Mouse (Mus musculus) liver, postnatal 0 days (tissue): Measurements from ENCODE around the gene Ces4a.
"Not testable (repeated sequence)": the region's sequence is repeated elsewhere in the genome, so short reads cannot be mapped to it uniquely, and the experiment has no call there.

ENCODE experiments used
- CTCF ChIP-seq: sonication (generic); IDR thresholded peaks from 2 replicates; pipeline ENCODE4 v1.5.1; 2016; ENCODE audit warnings: antibody characterized with exemption, low read depth
- EP300 ChIP-seq: IDR thresholded peaks from 2 replicates; pipeline ENCODE4 v1.6.1; 2016; ENCODE audit warnings: antibody characterized with exemption, low read depth, mild to moderate bottlenecking

DNA sequence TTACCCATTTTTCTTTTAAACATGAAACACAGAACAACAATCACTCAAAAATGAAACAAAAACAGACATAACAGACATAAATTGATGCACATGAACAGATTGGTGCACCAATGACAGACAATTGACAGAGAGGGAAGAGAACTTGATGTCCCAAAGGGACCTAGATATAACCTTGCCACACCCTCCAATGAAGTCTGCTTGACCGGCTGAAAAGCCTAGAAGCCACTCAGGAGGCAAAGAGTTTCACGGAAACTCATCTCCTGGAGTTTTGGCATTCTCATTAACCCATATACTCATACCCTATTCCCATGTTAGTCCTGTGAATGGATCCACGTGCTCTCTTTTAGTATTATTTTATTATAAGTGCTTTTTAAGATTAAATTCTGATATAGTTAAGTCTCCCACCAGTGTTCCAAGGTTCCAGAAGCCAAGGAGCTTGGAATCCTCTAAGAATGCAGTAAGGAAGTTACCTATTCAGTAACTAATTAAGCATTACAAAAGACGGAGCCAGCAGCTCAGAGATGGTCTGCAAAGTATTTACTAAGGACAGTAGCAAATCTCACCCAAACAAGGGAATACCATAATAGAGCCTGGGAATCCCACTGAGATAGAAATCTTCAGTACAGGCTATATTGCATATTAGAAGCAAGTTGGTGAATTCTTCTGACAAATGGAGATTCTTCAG, 29.4 kb upstream of the Ces4a start:
- not testable (repeated sequence) for TF ChIP-seq CTCF, EP300
